Mouse (Mus musculus) left cerebral cortex, adult 18-20 months (tissue): ENCODE data around the gene Fabp6. TPM values are rescaled to one million over a fixed set of nuclear protein-coding genes. Genes with fewer than 3 reads are reported as not detected.

Experiments used
- DNase-seq, 2 experiments: peaks; one replicate each; pipeline ENCODE4 v3.0.0; 2021 to 2022; ENCODE audit warnings: low spot score in 2 of 2, mixed read lengths in 1 of 2
- total RNA-seq, 2 experiments: library from RNA; stranded (reverse); gene quantifications; 2 replicates each; pipeline ENCODE4 v1.2.3; 2021

The Fabp6 gene
- total RNA-seq, 2 experiments from 2014 or later, result not detected

DNA sequence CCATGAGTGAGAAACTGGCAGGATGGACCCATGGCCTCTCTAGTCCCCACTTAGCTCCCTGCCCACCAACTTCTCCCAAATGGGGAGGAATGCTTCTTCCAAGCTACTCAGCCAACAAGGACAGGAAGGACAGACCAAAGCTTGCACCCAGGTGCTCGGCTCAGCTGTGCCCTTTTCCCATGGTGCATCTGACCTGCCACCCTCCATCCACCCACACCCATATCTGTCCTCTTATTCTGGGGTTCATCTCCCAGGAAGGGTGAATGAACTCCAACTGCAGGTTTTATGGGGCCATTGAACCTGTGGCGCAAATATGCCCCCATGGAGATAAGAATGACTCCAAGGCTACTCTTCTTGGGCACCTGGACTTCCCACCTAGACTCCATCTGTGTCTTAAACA, 2.9 kb upstream of the Fabp6 start:
- DNase-seq, result no peak

- DNase-seq, result no peak
Measured at GRCm38 (mm10) chr11:43589530-43590072, 11.7 kb downstream of the Fabp6 start.

DNA sequence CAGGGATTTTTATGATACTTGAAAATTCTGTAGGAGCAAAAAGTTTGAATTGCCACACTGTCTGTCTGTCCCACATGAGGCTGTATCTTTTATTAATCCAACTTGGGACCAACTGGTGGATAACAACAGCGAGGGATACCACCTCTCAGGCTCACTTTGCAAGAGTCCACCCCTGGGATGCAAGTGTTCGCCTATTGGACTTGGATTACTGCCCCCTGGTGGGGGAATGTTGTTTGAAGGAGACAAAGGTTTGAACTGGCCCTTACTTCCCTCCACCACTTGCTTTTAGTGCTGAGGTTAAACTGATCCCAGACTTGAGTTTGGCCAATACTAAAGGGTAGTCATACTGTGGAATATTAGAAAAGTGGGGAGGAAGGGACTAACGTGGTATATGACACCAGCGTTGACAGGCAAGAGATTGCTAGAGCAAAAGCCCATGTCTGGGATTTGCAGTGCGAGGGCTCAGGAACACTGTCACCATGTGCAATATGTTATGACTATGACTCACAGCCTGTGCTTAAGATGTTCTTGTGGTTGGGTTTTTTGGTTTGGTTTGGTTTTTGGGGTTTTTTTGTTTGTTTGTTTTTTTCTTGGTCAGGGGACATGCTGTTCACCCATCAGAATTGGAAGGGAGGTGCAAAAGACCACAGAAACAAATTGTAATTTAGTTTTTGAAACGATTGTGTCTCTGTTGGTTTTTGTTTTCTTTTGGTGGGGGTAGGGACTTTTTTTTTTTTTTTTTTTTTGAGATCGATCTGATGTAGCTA, 14.8 kb downstream of the Fabp6 start, which contains the start of gene 4933415A04Rik:
Gene 4933415A04Rik, plus strand, starts transcription at position 717 of the 767 bp plus-strand sequence.
- DNase-seq, result peak; percentile 55 to 82

DNA sequence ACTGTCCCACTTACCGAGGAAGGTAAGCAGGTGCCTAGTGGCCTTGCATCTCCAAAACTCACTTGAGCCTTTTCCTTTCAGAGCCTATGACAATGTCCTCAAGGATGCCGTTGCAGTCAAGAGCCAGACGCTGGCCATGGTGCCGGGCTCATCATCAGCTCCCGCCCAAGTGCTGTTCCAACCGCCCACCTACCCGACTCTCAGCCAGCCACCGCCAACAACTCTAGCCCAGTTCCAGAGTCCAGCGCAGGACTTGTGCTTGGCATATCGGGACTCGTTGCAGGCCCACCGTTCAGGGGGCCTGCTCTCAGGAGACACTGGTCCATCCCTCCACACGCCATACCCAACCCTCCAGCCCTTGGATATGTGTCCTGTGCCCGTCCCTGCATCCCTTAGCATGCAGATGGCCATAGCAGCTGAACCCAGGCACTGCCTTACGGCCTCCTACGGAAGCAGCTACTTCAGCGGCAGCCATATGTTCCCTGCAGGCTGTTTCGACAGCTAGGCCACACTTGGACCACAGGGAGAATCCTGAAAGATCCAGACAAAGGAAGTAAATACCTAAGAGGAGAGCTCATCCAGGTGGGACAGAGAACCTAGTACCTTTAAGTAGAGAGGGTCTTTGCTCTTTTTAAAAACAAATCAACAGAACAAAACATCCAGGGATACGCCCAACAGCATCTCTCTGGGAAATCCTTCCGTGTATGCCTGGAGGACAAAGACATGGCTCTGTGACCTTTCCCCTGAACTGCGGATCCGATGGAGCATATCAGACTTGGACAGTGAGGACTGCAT, 15.9 kb downstream of the Fabp6 start:
- peak in 1 of 2 experiments; percentile 35 for DNase-seq

- no peak for DNase-seq
Measured at GRCm38 (mm10) chr11:43577713-43578478, 23.4 kb downstream of the Fabp6 start.

- DNase-seq, result no peak
Measured at GRCm38 (mm10) chr11:43575376-43576151, 25.8 kb downstream of the Fabp6 start.

GRCm38 (mm10) chr11:43575061-43575375, 26.3 kb downstream of the Fabp6 start:
- DNase-seq, result no peak

GRCm38 (mm10) chr11:43569595-43569994, 31.7 kb downstream of the Fabp6 start:
- peak; percentile 17 to 41 for DNase-seq

GRCm38 (mm10) chr11:43569188-43569587, 32.2 kb downstream of the Fabp6 start:
- no peak for DNase-seq

DNA sequence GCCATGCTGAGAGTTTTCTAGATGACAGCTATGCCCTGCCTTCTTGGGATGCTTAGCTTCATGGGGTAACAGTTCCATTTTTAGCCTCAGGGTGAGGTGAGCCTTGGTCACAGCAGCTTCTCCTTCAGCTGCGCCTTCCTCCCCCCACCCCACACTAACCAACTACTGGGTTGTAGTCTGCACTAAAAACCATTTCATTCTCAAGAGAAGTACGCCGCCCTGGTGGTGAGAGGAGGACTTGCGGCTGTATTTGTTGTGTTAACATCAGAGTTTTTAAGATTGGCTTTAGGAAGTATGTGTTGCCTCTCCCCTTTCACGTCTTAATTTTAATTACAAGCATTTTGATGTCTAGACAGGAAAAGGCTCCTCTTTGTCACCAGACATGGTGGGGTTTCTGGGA, 33.1 kb downstream of the Fabp6 start:
- DNase-seq, result peak in 1 of 2 experiments; percentile 41

GRCm38 (mm10) chr11:43566696-43567095, 34.6 kb downstream of the Fabp6 start:
- DNase-seq, result peak in 1 of 2 experiments; percentile 37

DNA sequence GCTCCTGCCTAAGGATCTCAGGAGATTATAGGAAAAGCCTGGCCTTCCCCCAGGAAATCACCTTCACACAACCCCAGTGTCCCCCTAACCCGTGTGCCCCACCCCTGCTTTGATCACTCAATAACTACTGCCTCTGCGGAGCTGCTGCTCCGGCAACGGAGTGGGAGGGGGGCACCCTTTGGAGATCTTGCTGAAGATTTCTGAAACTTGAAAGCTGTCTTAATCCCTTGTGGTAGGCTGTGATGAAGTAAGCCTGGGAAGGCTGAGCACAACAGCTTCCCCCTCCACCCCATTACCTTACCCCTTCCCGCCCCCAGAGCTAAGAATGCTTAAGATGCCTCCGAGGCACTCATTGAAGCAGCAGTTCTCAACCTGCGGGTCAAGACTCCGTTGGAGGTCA, 35.5 kb downstream of the Fabp6 start:
- DNase-seq, result no peak

- no peak for DNase-seq
Measured at GRCm38 (mm10) chr11:43565414-43565813, 35.9 kb downstream of the Fabp6 start.

DNA sequence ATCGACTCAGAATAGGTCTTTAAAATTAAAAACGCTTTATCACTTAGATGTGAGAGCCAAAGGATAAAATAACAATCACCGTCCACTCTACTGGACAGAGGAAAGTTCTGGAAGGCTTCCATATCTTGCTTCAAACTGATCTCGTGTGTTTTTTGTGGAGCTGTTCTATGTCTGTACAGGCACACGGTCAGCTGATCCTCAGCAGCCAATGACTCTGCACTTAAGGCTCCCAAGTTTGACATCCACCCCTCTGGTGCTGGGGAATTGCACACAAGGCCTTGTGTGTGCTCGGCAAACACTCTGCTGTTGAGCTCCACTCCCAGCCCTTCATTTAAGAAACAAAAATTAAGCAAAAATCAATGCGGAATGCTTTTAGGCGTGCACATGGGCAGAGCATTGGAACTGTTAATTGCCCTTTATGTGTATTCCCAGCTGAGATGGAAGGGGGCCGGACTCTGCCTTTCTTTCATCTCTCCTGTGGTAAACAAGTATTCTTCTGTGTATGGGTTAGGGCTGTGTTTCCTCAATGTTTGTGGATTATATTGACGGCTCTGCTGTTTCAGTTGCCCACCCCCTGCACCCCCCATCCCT, 37.6 kb downstream of the Fabp6 start:
- DNase-seq, result no peak

DNA sequence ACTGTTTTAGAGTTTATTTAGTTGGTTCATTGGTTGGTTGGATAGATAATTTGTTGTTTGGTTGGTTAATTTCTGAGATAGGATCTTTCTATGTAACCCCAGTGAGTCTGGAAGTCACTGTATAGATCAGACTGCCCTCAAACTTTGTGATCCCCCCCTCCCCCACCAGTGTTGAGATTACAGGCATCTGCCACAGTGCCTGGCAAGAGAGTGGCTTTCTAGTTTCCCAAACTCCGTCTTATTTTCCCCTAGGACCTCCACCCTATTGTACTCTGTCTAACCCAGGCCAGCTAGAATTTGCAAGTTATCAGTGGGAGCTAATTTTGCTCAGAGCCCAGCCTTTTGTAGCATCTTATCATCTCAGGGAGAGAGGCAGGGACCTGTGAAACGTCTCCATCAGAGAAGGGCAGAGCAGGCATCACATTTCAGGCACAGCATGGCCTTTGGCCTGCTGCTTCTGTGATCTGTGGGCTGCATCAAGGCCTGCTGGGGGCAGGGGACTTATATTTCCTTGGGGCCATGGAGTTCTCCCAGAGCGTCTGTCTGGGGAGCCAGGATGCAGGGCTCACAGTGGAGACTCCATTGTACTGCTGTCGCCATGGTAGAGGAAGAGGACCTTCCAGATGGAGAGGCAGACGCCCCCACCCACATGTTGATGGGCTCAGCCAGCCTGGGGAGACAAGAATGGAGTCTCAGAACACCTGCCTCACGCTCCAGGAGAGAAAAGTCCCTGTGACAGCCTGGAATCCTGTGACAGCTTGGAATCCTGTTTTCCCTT, 41.6 kb downstream of the Fabp6 start:
- peak; percentile 37 to 49 for DNase-seq

- DNase-seq, result no peak
Measured at GRCm38 (mm10) chr11:43556538-43556937, 44.8 kb downstream of the Fabp6 start.

DNA sequence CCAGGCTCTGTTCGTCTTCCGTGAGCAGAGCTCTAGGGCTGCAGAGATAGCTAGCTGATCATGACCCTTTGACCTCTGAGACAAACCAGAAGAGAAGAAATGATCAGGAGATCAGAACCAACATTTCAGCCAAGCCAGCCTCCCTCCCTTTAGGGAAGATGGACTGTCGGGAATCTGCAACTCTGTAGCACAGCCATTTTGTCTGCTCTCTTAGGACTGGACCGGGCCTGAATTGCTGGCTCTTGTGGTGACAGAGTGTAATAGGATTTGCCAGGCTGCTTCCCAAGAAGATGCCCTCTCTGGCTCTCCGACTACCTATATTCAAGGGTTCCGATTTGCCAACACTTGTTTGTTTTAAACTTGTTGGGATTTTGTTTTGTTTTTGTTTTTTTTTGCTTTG, 48.7 kb downstream of the Fabp6 start:
- DNase-seq, result no peak

DNA sequence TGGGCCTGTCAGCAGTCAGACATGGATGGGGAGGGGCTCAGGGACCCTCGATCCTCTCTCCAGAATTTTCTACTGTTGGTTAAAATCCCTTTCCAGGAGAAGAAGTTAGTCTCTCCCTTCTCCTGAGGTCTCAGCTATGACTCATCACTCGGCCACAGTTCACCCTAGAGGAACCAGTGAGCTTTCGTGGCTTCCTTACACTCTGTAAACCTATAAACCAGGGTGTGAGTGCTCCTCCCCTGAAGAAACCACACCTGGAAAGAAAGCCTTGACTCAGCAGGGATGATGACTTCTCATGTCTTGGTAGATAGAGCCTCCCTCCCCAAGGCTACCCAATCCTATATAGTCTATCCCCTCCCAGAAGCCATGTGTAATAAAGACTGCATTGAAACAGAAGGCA, 49.6 kb downstream of the Fabp6 start:
- no peak for DNase-seq

DNA sequence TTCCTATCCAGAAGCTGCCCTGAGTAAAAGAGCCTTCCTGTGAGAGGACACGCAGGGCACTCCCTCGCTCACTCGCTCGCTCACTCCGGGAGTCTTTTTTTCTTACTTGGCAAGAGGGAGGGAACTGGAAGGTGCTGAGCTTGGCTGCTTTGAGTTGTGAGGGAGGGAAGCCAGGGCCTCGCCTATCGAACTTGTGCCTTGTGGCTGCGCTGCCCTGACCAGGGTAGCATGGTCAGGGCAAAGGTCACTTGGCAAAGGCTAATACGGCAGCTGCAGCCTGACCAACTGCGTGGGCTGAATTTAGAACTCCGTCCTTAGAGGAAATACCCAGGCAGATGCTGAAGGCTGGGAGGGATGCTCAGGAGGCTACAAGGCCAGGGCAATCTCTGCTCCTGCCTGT, 51.6 kb downstream of the Fabp6 start:
- no peak for DNase-seq
